Mouse (Mus musculus) neutrophil, adult 5-6 weeks (primary cell): ENCODE data around the gene F11. TPM values are rescaled to one million over a fixed set of nuclear protein-coding genes. Genes with fewer than 3 reads are reported as not detected.

Source experiments
- ATAC-seq: fragments of 151-379, 151-347 bp; 2 replicates; pipeline ENCODE4 v1.8.0; 2017; ENCODE audit warnings: mild to moderate bottlenecking, moderate TSS enrichment; ENCODE audit not compliant: insufficient number of reproducible peaks, poor library complexity, low FRiP score, severe bottlenecking; ENCODE audit errors: extremely low read depth
- total RNA-seq: library from RNA; stranded (forward); fragments of 200-1000 nt; gene quantifications from 2 replicates; pipeline ENCODE4 v1.2.3, GENCODE M21; 2017

The F11 gene
- total RNA-seq, 1 experiment from 2014 or later = not detected

DNA sequence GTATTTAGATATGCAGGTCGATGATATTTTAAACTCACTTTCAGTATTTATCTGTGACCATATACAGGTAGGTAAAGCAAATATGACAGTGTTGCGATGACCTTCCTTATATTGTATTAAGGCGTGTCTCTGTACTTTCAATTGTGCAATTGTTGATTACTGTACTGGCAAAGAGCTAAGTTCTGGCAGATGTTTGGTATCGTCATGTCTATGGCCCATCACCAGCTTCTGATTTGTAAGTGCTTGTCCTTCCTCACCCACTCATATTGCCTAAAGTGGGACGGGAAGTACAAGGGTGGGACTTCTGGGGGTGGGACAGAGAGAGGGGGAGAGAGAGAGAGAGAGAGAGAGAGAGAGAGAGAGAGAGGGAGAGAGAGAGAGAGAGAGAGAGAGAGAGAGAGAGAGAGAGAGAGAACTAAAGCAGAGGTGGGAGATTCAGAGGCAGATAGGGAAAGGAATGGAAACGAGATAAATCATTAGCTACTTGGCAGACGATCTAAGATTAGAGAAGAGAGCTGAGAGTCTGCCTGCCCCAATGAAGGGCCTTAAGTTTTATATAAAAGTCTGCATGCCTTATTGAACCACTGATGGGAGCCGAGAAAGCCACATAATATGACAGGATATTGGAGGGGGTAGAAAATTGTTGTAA is 7.5 kb downstream of the F11 start:
- no peak for ATAC-seq

DNA sequence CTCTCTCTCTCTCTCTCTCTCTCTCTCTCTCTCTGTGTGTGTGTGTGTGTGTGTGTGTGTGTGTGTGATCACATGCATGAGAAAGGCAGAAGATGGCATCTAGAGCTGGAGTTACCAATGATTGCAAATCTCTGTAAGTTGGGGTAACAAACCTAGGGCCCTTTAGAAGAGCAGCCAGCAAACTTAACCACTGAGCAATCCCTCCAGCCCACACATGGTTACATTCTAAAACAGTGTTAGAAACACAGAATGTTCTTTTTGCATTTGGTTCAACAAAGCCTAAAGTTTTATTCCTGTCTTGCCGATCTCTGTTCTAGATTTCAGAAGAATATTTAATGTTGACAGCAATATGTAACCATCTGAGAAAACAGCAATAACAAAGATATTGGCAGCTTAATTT is 8.2 kb downstream of the F11 start:
- ATAC-seq = no peak

DNA sequence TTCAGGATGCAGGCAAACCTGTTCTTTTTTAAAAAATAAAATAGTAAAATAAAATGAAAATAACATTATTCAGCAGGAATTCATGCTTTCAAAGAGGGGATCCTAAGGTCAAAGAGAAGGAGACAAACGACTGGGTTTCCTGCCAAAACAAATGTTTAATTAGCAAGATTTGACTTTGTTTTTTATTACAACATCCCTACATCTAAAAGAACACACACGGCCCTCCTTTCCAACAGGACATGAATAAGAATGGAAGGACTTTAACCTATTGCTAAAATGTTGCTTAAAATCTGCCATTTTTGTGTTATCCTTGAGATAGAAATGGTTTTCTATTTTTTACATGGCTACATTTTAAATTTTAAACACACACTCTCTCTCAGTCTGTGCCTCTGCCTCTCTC is 8.7 kb downstream of the F11 start:
- ATAC-seq = no peak

DNA sequence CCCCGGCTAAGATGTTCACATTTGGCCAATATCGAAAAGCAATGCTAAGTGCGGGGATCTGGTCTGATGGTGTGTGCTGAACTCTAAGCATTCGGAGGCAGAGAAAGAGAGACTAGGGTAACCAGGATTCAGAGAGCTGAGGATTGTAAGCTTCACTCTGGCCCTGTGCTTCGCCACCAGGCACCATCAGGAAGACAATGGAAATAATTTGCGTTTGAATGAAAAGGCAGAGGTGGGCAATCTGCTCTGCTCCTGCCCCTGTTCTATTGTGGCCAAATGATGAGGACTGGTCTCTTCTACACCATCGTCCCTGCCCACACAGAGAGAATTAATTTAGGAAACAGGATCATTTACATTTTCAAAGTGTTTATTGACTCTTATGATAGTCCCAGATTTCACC is 15.5 kb downstream of the F11 start:
- no peak for ATAC-seq

DNA sequence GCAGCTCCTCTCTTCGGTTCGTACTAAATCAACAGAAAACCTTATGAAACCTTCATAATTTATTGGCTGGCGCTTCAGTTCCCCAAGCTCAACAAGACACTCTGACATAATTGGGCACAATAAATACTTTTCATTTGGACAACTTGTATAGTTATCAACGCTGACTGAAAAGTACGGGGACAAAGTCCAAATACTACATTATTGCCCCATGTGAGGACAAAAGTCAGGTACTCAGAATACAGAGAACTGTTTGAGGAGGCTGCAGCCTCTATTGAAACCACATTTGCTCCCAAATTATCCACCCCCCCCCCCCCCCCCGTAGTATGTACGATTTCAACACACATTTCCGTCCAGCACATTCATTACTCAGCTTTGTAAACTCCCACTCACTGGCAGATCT is 22.5 kb downstream of the F11 start:
- no peak for ATAC-seq

DNA sequence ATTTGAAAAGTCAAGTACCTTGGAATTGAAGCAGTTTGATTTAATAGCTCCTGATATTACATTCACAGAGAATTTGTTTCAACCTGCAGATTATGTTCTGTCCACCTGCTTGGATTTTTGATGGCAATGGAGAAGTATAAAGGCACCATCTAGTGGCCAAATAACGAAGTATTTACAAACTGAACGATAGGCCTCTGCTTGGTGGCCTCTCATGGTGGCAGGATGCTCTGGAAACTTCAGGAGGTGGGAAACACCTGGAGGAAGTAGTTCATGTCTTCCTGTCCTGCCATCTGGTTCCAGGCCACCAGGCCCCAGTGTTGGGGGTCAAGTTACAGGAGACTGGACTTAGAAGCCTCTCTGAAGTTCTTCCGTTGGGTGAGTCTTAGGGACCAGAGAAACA is 23.5 kb downstream of the F11 start:
- ATAC-seq = no peak

DNA sequence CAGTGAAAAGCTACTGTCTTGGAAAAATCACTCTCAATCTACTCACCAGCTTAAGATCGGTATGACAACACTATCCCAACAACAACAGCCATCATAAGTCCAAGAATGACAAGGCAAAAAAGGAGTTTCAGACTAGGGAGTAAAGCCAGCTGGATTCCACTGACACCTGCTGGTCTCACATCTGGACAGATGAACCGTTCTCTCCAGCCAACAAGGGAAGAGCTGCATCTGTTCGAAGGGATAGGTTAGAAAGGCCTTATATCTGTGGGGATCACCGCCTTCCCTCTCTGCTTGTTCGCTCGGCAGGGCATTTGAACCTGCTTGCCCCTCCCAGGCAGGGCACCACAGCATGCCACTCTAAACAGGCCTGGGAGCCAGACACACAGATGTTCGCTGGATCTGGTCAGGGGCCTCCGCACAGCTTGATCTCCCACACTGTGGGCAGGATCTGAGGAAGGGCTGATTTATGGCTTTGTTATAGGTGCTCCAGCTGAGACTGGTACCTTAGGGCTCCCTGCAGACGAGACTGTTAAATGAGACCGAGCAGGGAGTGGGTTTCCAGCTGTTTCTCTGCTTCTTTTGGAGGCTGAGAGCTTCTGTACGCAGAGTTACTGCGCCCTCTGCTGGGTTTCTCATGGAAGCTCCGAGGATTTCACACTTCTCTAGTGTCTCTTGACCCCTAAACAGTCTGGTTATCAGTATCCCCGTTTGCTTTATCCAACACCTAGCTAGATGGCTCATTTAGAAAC is 25.5 kb downstream of the F11 start:
- ATAC-seq = no peak

DNA sequence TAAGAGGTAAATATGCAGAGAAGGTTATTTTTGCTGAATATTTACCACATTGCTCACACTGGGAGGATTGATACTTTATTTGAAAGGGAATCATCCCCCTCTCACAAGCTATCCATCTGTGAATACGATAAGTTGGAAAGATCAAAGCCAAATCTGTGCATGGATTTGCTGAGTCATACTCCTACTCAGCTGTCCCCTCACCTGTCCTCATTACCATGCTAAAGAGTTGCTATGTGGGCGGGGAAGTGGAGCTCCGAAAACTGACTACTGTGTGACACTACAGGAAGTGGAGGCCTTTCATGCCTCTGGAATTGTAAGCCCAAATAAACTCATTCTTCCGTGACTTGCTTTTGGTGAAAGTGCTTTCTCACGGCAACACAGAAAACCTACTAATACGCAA is 26.6 kb downstream of the F11 start:
- no peak for ATAC-seq

DNA sequence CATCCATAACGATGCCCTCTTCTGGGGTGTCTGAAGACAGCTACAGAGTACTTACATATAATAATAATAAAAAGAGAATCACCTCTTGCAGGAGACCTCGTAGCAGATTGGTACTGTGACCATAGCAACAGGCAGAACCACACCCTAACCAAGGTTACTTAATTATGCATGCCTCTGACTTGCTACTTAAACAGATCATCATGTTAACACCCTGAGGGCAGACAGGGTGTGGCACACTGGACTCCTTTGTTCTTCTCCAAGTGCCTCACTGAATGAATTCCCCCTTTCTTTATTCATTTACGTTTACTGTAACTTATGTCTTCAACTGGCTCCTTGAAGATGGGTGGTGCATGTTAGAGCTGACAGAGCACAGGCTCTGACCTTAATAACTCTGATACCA is 28.6 kb downstream of the F11 start:
- ATAC-seq = no peak

DNA sequence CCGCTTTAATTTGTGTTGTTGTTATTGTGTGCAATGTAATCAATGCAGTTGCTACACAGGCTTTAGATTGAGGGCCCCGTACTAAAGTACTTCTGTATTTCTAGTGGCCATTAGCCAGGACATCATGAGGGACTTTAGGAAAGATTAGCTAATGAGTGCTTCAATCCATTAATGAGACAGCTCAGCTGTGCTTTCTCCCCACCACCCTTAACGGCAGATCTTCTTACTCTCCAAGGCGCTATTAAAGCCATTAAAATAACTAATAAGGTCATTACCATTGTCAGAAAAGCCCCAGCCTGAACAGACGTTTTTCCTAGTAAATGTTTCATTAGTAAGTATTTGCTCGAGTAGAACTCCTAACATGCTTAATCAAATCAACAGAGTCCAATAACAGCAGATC is 59.4 kb downstream of the F11 start:
- ATAC-seq = no peak

DNA sequence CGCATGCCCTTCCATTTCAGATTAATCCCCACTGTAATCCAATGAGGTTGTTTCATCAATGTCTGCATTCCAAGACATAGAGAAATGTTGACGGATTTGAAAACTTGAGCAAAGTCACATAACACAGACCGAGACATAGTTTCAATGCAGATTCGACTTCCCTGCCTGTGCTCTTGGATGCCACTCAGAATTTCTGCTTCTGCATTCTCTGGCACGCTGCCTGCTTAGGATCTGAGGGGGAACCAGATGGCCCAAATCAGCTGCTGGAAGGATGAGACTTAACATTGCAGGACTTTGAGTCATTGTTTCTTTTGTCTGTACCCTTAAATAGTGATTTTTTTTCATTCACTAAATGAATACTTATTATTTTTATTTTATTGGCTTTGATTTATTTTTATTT is 60.2 kb downstream of the F11 start:
- ATAC-seq = no peak

DNA sequence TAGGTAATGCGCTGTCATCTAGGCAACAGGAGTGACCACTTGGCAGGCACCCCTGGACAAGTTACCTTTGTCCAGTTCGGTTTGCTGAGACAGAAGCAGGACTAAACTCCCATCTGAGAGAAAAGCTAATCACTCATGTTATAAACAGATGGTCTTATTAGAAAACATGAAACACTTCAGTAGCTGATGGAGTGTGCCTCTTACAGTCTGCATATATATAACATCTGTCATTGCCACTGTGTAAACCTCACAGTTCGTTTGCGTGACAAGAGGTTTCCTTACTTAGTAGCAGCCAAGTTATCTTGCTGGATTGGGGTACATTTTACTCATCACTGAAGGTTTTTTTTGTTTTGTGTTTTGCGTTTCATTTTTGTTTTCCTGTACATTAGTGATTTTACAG is 64.5 kb downstream of the F11 start:
- no peak for ATAC-seq

DNA sequence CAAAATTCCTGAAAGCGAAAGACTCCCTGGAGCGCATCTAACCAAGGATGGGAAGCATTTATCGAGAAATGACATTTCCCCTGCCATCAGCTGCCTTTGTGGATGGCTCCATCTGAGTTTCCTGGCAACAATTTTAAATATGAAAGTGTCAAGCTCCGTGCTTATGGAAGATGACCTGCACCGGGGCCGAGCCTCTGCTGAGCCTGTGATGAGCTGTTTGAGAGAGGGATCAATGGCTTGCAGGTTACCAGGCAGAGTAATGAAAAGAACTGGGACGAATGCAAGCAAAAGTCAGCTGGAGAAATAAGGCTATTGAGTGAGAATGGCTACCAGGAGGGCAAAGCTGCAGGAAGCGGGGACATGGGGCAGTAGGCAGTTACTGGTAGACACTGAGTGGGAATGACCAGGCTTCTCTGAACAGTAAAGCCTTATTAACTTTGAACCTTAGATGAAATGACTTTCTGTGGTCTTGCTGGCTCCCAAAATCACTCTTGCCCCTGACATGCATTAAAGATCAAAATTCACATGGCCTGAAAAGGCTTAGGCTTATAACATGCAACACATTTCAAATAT is 65.8 kb downstream of the F11 start:
- no peak for ATAC-seq

Other genes with a start within 250 kb of the F11 start
- gene Mtnr1a, start 192.9 kb downstream of the F11 start, total RNA-seq = not detected in 2 replicates
- gene Klkb1, start 32.8 kb upstream of the F11 start, total RNA-seq = not detected in 2 replicates
- not detected in 2 replicates for gene Gm45753, start 46.4 kb upstream of the F11 start, total RNA-seq
- gene Cyp4v3, start 71.2 kb upstream of the F11 start, total RNA-seq = 12.7 and 14.5 TPM in 2 replicates
- gene Fam149a, start 120.3 kb upstream of the F11 start, total RNA-seq = not detected in 2 replicates
- 0.35 and 0.98 TPM in 2 replicates for gene Tlr3, start 149.0 kb upstream of the F11 start, total RNA-seq
- gene Sorbs2, start 245.8 kb upstream of the F11 start, total RNA-seq = 0.25 and 0.93 TPM in 2 replicates